Mouse (Mus musculus) adrenal gland, adult 18-20 months (tissue): ENCODE results near the gene Taf8. TPM values are rescaled to one million over a fixed set of nuclear protein-coding genes. Genes with fewer than 3 reads are reported as not detected.
"Not testable (repeated sequence)": the region's sequence is repeated elsewhere in the genome, so short reads cannot be mapped to it uniquely, and the experiment has no call there.

Experiments used
- DNase-seq, 2 experiments: peaks; one replicate each; pipeline ENCODE4 v3.0.0; 2021 to 2022; ENCODE audit warnings: low spot score in 2 of 2
- total RNA-seq, 2 experiments: library from RNA; stranded (reverse); gene quantifications; 1 replicate in 1 of 2; 2 replicates in 1 of 2; pipeline ENCODE4 v1.2.3; 2021

Taf8 gene
- total RNA-seq, 2 experiments from 2014 or later, result 16.4 to 19.9 TPM

DNA sequence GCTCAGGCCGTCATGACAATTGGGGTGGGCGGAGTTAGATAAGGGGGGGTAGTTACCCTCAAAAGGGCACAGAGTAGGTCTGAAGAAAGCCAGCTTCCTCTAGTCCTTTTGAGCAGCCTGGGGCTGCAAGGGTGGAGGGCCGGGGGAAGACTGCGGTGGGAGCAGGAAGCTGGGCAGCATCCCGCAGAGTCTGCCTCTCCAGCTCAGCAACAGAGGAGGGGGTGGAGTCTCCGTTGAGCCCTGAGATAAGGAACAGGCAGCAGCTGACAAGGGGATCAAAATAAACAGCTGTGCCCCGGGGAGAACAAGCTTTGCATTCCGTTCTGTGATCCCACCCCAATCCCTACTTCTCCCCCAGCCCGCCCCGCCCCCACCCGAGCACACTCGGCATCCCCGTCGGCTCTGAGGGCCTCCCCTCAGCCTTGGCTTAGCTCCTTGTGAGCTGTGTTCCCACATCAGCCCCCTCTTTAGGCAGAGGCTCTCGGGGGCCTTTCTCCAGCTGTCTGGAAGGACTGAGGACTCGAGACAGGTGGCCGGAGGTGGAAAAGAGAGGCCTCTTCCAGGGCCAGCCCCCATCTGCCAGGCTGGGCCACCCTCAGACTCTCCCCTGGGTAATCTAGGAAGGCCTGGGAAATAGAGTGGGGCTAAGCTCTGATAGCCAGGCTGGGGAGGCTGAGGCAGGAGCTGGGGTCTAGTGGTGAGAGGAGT lies 19.6 kb upstream of the Taf8 start:
- no peak for DNase-seq

DNA sequence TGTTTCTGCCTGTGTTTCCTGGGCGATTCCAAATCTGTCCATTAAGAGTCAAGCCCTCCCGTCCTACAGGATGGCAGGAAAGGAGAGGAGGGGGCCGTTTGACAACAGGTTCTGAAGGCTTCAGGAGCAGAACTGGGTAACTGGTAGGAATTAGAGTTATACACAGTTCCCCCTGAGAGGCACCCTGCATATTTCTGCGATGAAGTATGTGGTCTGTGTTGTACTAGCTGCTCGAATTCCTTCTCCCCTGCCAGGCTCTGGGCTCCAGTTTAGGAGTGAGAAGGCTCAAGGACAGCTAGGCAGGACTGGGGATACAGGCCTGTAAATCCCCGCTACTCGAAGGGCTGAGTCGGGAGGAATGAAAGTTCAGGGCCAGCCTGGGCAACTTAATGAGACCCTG lies 16.1 kb upstream of the Taf8 start:
- DNase-seq, result no peak

DNA sequence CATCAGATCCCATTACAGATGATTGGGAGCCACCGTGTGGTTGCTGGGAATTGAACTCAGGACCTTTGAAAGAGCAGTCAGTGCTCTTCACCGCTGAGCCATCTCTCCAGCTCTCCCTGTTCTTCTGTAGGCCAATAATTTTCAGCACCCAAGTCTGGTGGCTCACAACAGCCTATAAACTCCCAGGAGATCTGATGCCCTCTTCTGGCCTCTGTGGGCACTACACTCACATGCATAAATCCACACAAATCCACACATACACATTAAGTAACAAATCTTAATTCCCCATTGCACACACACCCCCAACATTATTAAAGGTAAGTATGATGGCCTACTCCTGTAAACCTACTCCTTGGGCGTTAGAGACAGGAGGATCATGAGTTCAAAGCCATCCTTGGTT lies 14.1 kb upstream of the Taf8 start:
- DNase-seq, result no peak

DNA sequence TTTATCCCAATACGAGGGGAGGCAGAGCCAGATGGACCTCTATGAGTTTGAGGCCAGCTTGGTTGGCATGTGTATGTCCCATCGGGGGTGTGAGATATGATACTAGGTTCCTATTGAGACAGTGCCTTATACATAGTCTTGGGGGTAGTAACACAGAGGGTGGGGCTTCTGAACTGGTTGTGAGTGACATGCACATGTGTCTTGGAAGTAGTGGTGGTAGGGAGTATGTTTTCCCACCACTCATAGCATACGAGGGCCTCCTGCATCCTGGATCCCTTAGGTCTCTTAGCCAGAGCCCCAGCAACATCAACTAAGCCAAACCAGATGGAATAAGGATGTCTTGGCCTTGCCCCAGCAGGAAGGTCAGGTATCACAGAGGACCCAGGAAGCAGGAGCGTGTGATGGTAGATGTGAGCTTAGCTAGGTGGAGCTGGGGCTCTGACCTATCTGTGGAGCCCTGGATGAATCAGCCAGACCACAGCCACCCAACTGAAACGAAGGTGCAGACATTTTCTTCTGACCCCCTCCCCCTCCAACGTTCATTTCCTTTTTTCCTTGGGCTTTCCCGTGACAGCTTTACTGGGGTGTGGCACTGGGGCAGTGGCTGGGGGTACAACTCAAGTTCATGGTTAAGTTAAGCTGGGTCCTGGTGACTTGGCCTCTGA lies 13.2 kb upstream of the Taf8 start:
- DNase-seq, result no peak

DNA sequence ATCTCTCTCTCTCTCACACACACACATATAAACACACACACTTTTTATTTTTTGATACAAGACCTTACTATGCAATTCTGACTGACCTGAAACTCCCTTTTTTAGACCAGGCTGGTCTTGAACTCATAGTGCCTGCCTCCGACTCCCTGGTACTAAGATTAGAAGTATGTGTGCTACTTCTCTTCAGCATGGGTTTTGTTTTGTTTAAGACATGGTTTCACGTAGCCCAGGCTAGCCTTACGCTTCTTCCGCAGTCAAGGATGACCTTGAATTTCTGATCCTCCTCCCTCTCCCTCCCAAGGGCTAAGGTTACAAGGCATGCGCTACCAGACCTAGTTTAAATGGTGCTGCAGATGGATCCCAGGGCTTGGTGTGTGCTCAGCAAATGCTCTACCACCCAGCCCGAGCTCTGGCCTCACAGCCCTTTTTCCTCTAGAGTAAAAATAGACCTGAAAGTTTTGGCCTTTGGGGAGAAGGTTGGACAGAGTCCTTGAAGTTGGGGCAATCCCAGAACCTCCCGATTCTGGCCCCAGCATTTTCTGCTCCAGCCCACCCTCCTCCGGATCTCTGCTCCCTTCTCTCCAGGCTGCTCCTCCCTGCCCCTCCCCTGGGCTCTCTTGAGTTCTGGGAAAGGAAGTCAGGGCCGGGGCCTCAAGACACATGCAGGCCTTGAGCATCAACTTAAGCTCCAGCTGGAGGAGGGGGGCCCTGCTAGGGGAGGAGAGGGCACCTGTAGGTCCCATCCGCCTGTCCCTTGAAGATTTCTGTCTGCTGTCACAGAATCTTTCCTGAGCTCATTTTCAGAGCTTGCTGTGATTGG lies 11.1 kb upstream of the Taf8 start:
- no peak for DNase-seq

DNA sequence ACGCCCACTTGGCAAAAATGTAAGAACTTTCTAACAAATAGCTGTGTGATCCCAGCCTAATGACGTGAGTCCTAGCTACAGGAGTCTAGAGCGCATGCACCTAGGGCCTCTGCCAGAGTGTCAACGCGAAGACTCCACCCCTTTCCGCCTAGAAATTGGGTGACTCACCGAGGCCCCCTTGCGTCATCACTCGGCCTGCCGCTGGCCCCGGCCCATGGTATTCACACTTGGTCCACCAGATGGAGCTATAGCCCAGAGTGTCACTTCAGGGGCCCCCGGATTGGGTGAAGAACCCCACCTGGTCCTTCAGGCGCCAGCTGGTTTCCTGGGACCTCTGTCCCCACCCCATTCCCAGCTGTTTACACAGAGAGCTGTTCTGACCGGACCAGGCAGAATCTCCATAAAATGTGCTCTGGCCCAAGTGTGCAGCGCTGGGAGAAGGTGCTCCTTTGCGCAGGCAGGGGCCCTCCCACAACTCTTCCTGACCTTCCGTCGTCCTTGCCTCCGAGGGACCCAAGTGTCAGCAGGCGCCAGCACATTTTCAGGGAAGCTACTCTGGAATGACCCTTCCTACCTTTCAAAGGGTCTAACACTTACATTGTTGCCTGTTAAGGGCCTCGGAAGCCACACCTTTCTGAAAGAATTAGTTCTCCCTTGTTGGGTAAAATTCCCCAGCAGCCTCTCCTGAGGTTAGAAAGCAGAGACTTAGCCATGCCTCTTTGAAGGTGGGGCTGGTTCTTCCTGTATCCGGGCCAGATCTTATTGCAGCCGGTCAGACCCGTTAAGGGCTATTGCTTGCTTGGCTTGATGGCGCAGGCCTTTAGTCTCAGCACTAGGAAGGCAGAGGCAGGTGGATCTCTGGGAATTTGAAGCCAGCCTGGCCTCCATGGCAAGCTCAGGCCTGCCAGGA lies 9.3 kb upstream of the Taf8 start:
- DNase-seq, result peak; percentile 99

DNA sequence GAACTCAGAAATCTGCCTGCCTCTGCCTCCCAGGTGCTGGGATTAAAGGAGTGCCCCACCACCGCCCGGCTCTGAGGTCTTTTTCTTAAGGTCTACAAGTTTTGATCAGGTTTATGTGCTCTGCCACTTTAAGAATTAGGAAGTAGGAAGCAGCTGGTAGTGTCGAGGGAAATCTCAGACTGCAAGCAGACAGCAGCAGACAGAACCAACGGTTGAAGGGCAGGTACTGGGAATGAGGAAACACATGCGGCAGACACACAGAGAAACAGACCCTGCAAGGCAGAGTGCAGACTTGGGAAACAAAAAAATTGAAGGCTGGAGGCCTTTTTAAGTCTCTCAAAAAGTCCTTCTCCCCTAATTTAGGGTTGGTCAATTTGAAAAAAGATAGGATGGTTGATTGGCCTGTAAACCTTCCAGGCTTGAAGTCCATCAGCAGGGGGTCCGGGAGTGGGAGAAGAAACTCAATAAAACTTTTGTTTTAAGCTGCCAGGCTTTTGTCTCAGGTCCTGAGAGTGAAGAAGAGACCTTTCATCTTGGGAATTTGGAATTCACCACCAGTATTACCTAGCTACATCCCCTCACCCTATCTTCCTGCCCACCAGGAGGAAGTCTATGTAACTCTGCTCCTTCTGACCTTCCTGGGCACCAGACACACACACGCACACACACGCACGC lies 7.1 kb upstream of the Taf8 start:
- DNase-seq, result no peak

DNA sequence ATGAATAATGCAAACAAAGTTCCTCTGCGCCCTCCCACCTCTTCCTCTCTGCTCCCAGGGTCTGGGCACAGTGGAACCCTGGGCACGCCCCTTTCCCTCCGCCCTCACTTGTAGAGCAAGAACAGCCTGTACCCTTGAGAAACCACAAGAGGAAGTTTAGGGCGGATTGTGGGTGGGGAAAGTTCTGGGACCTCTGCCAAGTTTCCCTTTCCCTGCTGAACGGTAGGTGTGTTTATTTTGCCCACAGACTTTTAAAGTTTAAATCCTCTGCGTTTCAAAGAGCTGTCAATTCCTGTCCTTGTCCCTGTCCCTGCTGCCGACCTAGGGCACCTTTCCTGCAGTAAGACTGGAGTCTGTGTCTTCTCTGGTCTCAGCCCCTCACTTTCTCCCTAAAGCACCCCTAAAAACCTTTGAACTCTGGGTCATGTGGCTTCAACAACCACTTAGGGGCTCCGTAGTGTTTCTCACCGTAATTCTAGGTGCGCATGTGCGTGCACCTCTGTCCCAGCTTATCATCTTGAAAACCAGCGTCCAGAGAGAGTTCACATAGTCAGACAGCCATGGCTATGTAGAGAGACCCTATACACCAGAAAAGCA lies 6.0 kb upstream of the Taf8 start:
- DNase-seq, result peak; percentile 85 to 89

DNA sequence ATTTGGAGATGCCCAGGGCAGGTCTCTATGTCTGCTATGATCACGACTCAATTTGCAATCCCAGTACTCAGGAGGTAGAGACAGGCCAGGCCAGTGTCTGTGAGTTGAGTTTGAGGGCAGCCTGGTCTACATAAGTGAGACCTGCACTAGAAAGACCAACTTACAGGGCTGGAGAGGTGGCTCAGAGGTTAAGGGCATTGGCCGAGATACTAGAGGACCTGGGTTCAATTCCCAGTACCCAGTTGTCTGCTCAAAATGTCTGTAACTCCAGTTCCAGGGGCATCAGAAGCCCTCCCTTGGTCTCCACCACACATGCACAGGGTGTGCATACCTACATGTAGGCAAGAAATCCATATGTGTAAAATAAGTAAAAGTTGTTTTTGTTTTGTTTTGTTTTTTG lies 5.4 kb upstream of the Taf8 start:
- no peak for DNase-seq

DNA sequence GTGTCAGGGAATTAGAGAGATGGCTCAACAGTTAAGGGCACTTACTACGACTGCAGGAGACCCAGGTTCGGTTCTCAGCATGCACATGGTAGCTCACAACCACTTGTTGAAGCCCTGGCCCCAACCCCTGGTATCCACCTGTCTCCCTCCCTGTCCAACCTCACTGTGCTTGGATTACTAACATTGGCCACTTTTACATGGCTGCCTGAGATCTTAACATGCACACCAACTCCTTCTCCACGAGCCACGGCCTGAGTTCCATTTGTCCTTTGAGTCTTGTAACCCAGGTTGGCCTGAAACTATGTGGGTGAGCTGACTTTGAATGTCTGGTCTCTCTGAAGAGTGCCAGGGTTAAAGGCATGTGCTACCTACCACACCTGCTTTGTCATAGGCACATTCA lies 4.6 kb upstream of the Taf8 start:
- DNase-seq, result no peak

DNA sequence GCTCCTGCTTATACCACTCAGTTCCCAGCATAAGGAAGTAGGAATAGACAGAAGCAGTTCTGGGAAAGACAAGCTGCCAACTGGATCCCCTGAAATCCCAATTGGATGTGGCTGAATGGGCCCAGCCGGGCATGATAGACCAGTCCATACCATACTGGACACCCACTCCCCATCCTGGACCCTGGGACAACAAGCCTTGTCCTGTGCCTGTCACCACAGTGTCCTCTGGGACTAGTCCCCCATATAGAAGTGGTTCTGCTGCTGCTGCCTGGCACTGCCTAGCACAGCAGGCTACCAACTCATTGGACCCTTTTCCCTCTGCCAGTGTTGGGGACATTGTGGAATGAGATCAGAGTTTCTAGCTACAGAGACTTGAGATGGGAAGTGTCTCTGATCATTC lies 4.0 kb upstream of the Taf8 start:
- no peak for DNase-seq

DNA sequence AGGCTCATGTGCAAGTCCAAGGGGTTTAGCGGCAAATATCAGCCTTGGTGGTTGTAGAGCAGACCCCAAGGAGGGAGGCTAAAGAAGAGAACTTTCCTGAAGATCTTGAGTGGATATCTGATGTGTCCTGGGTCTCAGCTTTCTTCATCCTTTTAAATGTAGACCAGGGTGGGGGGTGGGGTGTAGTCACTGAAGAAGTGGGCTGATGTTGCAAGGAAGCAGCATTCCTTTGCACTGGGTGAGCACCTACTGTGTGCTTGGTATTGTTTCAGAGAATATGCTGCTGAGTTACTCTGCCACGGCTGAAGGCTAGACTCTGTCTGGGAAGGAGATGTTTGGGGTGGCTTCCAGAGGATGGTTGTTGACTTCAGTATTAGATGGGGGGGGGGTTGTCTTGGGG lies 3.5 kb upstream of the Taf8 start:
- DNase-seq, result no peak

DNA sequence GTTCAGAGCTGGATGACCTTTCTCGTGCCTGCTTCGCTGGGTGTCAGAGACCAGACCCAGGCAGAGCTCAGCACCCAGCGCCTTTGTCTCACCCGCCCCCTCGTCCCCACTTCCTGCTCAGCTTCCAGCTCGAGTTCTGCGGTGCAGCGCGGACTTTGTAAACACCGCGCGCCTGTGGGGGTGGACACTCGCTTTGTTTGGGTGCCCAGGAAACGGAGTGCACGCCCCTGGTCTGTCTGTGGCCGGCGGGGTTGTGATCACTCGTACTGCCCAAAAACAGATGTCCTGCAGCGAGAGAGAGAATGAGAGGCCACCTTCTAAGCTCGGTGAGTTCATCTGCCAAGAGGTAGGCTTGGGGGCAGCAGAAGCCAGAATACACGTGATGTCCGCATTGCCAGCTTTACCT lies 2.9 kb upstream of the Taf8 start, which contains the start of gene Ccnd3:
TSS of gene Ccnd3 (plus strand) at position 111 of the 406 bp plus-strand sequence.
- peak; percentile 63 to 71 for DNase-seq

DNA sequence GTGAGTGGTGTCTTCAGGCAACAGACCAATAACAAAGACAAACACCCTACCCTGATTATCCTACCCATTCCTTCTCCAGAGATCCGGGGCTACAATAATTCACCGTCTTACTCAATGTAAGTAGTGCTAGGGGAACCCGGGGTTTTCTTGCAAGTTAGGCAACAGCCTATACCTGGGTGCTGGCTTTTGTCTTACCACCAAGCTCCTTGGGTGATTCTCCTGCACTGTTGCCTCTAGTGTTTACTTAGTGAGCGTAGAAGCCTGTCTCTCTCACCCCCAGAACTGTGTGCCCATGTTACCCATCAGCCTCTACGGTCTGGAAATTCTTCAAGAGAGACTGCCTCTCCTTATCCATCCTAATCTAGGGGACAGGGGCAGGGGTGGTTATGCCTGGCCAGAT lies 2.1 kb upstream of the Taf8 start:
- DNase-seq, result no peak

DNA sequence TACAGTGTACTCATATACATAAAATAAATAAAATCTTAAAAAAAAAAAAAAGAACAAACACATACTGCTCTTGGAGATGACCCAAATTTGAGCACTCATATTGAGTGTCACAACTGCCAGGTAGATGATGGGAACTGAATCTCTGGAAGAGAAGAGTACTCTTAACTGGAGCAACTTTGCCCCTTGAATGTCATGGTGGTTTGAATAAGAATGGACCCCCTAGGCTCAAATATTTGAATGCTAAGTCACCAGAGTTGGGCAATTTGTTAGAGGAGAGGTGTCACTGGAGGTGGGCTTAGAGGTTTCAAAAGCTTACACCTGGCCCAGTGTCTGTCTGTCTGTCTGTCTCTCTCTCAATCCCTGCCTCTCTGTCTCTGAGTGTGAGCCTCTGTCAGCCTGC lies 1.6 kb upstream of the Taf8 start:
- no peak for DNase-seq

DNA sequence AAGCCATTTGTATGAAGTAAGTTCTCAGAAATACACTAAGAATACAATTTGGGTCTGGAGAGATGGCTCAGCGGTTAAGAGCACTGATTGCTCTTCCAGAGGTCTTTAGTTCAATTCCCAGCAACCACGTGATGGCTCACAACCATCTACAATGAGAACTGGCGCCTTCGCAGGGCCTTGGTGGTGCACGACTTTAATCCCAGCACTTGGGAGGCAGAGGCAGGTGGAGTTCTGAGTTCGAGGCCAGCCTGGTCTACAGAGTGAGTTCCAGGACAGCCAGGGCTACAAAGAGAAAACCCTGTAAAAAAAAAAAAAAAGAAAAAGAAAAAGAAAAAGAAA lies 584 bp upstream of the Taf8 start:
- DNase-seq, result not testable (repeated sequence)

DNA sequence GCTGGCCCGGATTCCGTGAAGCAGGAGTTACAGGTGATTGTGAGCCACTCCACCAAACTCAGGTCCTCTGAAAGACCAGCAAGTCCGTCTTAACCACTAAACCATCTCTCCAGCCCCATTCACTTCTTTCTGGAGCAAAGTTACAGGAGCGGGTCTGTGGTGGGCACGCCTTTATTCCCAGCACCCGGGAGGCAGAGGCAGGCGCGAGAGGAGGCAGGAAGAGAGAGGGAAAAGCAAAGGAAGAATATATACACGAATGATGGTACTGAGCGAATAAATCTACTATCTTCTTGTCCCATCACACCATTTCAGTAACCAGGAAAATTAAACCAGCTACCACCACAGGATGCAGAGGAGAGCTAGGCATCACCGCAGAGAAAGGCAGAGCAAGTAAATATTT lies 561 bp downstream of the Taf8 start:
- DNase-seq, result no peak

DNA sequence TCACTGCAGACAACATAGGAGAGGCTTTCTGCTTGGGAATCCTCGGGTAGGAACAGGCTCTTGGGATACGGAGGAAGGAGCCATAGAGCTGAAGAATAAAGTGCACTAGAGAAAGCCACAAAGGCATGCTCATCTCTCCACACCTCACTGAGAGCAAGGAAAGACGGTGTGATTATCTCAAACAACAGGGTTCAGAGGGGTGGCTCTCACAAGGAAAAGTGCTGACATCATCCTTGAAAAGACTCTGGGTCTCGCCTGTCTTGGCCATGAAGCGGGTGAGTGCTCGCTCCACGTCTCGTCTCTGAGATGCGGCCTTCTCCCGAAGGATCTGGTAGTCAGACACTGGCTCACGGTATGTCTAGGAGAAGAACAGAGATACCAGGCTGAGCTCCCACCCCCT lies 8.0 kb downstream of the Taf8 start:
- DNase-seq, result no peak

DNA sequence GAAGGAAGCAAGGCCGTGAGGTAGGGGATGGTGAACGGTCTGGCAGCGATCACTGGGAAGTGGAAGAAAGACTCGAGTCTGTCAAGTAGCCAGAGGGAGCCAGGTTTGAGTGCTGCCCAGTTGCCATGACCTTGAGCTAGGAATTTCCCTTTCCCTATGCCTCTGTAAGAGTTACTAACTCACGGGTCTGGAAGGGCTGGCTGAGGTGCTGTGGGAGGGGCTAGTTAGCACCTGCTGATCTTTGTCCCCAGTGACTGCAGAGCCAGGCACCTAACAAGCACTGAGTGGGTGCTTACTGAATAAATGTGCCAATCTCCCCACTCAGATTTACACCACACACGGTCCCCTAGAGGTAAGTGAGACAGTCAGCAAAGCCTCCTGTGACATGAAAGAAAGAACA lies 8.4 kb downstream of the Taf8 start:
- no peak for DNase-seq

DNA sequence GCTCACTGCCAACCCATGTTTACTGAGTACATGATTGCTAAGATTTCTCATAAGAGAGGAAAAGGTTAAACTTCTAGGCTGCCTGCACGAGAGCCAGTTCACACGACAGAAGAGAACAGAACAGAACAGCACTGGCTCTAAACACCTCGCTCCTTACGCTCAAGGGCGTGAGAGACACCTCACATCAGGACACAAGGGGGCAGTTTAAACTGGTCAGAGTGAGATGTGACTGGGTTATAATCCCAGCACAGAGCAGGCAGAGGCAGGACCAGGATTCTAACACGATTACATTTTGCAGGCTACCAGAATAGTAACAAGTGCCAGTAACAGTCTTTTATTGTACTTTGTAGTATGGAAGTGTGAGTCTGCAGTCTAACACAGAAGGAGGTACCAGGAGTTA lies 9.4 kb downstream of the Taf8 start:
- no peak for DNase-seq
